Mouse (Mus musculus): ENCODE results near the gene Rrp12. TPM values are rescaled to one million over a fixed set of nuclear protein-coding genes. Genes with fewer than 3 reads are reported as not detected.
"Not testable (repeated sequence)": the region's sequence is repeated elsewhere in the genome, so short reads cannot be mapped to it uniquely, and the experiment has no call there.

The Rrp12 gene
- 10 to 100 TPM; 36.3 to 37.1 TPM for total RNA-seq (2021)
- long read RNA-seq, full-length matches to known transcripts, result 14 of 24 reads
- long read RNA-seq, partial matches to known transcripts, result 5 of 24 reads
- long read RNA-seq, other reads (novel, unspliced or antisense), result 5 of 24 reads

DNA sequence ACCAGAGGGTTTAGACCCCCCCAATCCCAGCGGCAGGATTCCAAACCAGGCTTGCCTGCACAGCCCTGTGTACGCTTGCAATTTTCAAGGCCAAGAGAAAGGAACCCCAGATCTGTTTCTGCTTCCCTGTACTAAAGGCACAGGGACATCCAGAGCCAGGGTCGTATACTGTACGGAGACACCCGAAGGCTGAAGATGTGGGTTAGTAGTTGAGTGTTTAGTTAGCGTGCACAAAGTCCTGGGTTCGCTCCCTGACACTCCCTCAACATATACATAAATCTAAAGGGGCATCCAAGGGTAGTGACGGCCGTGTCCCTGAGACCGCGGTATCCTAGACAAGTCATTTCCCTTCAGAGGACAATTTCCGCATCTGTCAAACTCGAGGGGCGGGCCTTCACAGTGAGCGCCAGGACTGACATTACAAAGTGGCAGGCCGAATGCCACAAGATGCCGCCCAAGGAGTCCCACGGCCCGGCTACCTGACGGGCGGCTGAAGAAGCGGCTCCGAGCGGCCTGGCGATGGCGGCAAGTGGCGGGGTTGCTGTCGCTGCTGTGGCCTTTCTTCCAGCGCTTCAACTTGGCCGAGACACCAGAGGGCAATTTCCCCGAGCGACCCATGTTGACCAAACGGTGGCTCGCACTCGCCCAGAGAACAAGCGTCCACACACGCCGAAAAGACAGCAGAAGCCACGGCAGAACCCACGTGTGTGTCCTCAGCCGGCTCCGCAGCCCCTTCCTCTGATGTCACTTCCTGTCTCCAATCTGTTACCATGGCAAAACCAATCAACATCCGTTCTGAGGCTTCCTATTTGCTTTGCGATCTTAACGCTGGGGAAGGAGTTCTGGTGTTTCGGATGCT is at the start of gene Rrp12:
Gene Rrp12, minus strand, starts transcription at position 714 of the 859 bp plus-strand sequence.
- DNase-seq (ENCODE audit: low spot score in 2 of 2), result peak; percentile 69 to 78

DNA sequence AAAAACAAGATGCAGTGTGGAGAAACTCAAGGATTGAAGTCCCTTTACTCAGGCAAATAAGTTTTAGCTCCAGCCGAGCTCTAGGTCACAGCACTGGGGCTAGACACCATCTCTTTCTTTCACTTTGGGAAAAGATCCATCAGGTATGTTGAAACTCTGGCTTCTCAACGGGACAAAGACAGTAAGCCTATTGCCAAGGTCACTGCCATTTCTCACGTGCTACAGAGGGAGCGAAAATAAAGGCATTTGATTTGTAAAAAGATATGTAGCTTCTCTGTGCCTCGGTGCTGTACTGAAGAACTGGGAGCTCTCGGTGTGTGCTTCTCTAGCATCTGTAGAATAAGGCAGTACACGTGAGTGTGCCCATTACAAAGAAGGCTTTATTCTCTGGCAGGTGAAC is 47.9 kb upstream of the Rrp12 start:
- no peak for DNase-seq (ENCODE audit: low spot score in 2 of 2)

GRCm38 (mm10) chr19:41938539-41938938 is 42.6 kb upstream of the Rrp12 start:
- no peak for DNase-seq (ENCODE audit: low spot score in 2 of 2)

GRCm38 (mm10) chr19:41935921-41936320 is 39.9 kb upstream of the Rrp12 start:
- no peak for DNase-seq (ENCODE audit: low spot score in 2 of 2)

DNA sequence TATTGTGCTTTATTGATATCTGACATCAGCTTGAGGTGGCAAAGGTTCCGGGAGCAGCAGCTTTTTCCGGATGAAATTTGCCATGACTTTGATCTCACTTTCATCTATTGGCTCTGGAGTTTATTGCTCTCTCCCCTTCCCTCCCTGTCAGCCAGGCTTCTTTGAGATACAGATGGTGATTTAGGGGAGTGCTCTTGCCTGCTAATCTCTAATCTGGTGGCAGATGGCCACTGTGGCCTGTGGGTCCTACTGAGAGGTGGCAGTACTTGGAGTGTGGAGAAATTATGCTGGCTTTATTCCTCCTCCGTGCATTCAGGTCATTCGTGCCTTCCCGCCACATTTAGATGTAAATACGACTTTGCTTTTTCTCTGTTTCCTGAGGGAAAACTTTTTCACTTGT is 38.2 kb upstream of the Rrp12 start:
- DNase-seq (ENCODE audit: low spot score in 2 of 2), result no peak

DNA sequence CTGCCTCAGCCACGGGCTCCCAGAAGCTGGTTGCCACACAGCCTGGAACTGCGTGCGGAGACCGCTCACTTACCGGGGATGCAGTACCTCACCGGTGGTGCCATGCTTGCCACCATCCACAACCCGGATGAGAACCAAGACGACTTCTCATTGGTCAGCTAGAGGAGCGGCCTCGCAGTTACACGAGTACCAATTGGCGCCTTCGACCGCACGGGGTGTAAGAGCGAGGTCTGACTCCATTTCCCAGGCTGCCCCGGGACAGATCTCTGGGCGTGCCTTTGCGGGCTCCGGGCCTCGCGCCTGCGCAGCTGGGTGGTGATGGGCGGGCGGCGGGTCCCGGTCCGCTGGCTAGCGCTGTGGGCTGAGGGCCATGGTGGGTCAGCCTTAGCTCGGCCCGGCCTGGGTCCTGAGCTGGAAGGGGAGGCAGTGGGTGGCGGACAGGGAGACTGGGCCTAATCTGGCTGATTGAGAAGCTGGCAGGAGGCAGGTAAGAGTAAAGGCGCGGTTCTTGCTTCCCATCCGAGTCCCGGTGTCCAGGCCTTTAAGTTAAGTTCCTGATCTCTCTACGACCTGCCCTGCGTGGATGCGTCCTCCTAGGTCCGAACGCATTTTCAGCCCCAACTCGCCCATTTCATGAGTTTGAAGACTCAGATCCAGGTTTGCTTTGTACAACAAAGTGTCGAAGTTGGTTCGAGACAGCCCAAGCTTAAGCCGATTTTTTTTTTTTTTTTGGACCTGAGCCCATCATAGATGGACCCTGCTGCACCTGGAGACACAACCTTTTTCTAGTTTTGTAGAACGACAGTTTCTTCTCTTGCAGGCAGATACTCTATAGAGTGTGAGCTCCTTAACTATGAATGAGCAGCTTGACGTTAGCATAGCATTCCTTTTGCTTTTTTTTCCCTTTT is 37.5 kb upstream of the Rrp12 start, which contains the start of the genes Exosc1 and Zdhhc16:
Gene Exosc1, minus strand, starts transcription at position 245 of the 908 bp plus-strand sequence.
Gene Zdhhc16, plus strand, starts transcription at position 302 of the 908 bp plus-strand sequence.
- peak; percentile 98 to 99 for DNase-seq (ENCODE audit: low spot score in 2 of 2)

GRCm38 (mm10) chr19:41932686-41933085 is 36.7 kb upstream of the Rrp12 start:
- DNase-seq (ENCODE audit: low spot score in 2 of 2), result no peak

DNA sequence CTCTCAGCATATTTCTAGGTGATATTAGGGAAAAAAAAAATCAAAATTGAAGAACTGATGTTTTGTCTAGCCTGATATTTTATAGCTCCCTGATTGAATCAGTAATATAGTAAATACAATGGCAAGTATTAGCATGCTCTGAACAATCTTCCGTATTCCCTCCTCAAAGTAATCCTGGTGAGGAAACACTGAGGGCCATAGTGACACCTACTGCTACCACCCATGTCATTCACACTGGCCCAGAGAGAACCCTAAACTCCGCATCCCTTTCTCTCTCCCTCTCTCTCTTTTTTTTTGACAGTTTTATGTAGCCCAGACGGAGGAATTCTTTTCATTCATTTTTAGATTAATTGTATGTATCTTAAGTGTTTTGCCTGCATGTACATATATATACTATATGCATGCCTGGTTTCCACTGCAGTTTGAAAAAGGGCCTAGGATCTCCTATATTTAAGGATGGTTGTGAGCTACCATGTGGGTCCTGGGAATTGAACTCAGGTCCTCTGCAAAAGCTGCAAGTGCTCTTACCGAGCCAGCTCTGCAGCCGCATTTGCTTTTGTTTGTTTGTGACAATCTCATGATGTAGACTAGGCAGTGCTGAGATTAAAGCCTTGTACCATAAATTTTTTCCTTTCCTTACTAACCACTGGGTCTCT is 24.6 kb upstream of the Rrp12 start:
- DNase-seq (ENCODE audit: low spot score in 2 of 2), result no peak

GRCm38 (mm10) chr19:41919471-41919870 is 23.5 kb upstream of the Rrp12 start:
- DNase-seq (ENCODE audit: low spot score in 2 of 2), result no peak

GRCm38 (mm10) chr19:41916853-41917252 is 20.9 kb upstream of the Rrp12 start:
- DNase-seq (ENCODE audit: low spot score in 2 of 2), result no peak

GRCm38 (mm10) chr19:41915294-41915693 is 19.3 kb upstream of the Rrp12 start:
- no peak for DNase-seq (ENCODE audit: low spot score in 2 of 2)

DNA sequence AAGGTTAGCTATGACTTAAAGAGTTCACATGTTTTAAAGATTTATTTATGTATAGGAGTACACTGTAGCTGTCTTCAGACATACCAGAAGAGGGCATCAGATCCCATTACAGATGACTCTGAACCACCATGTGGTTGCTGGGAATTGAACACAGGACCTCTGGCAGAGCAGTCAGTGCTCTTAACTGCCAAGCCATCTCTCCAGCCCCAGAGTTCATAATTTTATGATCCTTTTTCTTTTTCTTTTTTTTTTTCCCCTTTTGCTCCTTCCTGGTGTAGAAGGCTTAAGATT is 18.6 kb upstream of the Rrp12 start:
- DNase-seq (ENCODE audit: low spot score in 2 of 2), result not testable (repeated sequence)

GRCm38 (mm10) chr19:41913774-41914591 is 18.0 kb upstream of the Rrp12 start:
- no peak for DNase-seq (ENCODE audit: low spot score in 2 of 2)

DNA sequence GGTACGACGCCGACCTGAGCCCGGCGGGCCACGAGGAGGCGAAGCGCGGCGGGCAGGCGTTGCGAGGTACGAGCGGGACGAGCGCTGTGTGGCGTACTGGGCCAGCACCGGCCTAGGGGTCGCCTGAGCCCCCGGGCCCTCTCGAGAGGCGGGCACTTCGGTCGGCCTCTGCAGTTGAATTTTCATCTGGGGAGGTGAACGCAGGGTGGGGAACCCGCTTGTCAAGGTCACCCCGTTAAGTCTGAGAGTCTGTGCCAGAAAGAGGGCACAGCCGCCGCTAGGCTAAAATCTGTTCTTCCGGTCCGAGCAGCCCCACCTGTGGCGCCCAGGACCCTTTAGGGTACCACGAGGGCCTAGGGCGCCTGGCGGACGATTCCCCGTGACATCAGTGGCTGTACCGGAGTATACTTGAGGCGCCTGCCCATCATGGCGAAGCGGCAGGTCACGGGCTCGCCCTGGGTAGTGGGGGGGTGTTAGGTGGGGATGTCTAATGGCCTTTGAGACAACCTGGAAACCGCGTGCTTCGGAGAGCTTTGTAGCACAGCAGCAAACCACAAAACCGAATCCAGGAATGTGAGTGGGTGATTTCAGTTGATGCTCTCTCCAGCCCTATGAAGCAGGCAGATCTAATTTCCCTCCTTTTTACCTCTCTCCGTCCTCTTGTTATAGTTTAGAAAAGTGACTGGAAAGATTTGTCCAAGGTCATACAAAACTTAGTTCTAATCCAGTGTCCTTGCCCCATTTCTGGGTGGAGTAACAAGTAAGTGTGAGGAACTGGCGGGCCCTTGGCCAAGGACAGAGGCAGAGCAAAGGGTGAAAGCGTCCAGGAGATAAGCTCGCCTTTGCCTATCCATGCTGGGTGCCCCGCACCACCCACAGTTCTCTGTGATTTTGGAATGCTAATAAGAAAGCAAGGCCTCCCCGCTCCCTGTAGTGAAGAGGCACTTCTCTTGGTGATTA is 16.4 kb upstream of the Rrp12 start:
- peak; percentile 38 to 51 for DNase-seq (ENCODE audit: low spot score in 2 of 2)

DNA sequence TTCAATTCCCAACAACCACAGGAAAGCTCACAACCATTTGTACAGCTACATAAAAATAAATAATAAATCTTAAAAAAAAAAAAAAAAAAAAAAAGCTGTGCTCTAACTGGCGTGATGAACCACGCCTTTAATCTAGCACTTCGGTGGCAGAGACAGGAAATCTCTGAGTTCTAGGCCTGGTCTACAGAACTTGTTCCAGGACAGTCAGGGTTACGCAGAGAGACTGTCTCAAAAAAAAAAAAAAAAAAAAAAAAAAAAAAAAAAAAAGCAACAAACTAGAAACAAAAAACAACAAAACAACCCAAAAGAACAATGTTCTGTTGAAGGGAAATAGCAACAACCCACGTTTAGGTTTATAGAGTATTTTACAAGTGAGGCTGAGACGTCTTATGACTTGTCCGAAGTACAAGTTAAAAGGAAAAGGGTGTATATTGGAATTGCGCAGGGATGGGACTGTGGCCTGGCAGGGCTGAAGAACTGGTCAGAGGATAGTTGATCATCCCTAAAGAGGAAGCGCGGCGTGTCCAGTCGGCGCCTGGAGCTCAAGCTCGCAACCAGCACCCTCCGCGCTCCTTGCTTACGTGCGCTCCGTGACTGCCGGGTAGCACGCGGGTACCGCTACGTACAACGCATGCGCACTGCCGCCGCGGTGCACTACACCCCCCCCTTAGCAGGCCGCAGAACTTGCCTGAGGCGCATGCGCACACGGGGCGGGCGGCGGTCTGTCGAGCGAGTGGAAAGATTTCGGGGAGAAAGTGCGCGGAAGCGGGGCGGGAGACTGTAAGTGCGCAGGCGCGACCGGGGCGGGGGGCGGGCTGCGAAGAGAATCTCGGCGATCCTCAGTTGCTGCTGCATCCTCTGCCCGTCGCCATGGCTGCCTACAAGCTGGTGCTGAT is 15.5 kb upstream of the Rrp12 start, which contains the start of gene Pgam1:
Gene Pgam1, plus strand, starts transcription at position 746 of the 896 bp plus-strand sequence.
- peak; percentile 97 to 98 for DNase-seq (ENCODE audit: low spot score in 2 of 2)

DNA sequence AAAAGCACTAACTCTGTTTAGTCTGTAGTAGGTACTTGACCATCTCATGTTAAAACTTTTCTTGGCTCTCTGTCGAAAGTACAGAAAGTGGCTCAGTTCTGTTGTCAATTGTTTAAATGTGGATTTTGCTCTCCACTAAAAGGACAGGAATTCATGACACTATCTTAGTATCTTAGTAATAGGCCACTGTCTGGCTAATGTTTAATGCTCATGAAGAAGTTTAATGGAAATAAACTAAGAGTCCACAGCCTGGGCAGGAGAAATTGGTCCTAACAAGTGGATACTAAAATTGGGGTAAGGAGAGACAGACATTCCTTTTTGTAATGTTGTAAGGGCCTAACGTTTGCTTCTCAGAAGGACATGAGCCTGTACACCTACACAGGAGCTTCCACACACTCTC is 14.4 kb upstream of the Rrp12 start:
- DNase-seq (ENCODE audit: low spot score in 2 of 2), result no peak

GRCm38 (mm10) chr19:41908736-41909135 is 12.8 kb upstream of the Rrp12 start:
- no peak for DNase-seq (ENCODE audit: low spot score in 2 of 2)
